Mouse (Mus musculus) small intestine, adult 2 months (tissue): Measurements from ENCODE around the gene Gm28047.

Experiments
- CTCF ChIP-seq: fragments of 200-500 bp; IDR thresholded peaks from 2 replicates; pipeline ENCODE4 v1.5.1; 2012; ENCODE audit warnings: low read depth, mild to moderate bottlenecking, control low read depth, inconsistent platforms, low read length, moderate library complexity, mixed read lengths; ENCODE audit not compliant: insufficient replicate concordance, insufficient read length; ENCODE audit errors: extremely low read depth
- POLR2A ChIP-seq: fragments of 200-500 bp; IDR thresholded peaks from 2 replicates; pipeline ENCODE4 v1.6.1; 2012; ENCODE audit warnings: low read depth, mild to moderate bottlenecking, control low read depth, inconsistent platforms, low read length, moderate library complexity

GRCm38 (mm10) chr15:102651107-102651506 lies 26.2 kb upstream of the Gm28047 start:
- TF ChIP-seq CTCF, result no peak
- no peak for TF ChIP-seq POLR2A
